Mouse (Mus musculus) c-Kit-positive CD71-positive TER-119-negative erythroid progenitor cells, embryonic 14.5 days (primary cell): ENCODE measurements around the gene Ttll12.

ENCODE experiments used
- DNase-seq: peaks from one replicate; pipeline ENCODE4 v3.0.0-alpha.2; 2013; ENCODE audit warnings: low read depth

Ttll12 gene

GRCm38 (mm10) chr15:83594513-83595363 lies at the start of gene Ttll12:
Gene Ttll12, minus strand, starts transcription at chr15:83595157.
- DNase-seq = peak; percentile 95

GRCm38 (mm10) chr15:83642518-83642917 lies 47.6 kb upstream of the Ttll12 start:
- no peak for DNase-seq

GRCm38 (mm10) chr15:83640208-83640607 lies 45.3 kb upstream of the Ttll12 start:
- DNase-seq = no peak

GRCm38 (mm10) chr15:83639160-83639559 lies 44.2 kb upstream of the Ttll12 start:
- no peak for DNase-seq

DNA sequence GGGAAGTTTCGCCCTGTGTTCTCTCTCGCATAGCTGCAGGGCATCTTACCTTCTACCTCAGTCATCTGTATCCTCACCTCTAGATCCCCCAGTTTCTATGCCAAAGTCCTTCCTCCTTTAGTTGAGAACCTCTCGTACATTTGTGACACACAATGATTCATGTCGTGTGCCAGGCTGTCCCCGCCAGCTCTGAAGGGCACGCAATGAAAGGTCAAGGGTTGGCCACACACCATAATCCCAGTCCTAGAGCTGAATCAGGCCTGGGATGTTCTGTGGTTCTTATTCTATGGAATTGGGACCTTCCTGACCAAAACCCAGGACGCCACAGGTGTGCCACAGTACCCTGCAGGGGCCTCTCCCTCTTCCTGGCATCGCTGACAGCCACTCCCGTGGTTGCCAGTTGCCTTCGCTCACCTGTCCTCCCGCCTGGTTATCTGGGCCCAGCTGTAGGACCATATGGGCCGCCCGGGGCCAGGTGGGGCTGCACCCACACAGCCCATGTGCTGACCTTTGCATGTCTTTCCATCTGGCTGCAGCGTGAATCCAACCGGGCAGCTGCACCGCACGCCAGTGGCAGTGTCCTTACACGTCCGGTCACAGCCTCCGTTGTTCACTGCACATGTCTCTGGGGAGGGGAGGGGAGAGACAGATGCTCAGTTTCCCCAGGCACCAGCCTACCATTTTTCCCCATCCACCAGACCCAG lies 43.4 kb upstream of the Ttll12 start:
- DNase-seq = no peak

GRCm38 (mm10) chr15:83636759-83637158 lies 41.8 kb upstream of the Ttll12 start:
- DNase-seq = no peak

DNA sequence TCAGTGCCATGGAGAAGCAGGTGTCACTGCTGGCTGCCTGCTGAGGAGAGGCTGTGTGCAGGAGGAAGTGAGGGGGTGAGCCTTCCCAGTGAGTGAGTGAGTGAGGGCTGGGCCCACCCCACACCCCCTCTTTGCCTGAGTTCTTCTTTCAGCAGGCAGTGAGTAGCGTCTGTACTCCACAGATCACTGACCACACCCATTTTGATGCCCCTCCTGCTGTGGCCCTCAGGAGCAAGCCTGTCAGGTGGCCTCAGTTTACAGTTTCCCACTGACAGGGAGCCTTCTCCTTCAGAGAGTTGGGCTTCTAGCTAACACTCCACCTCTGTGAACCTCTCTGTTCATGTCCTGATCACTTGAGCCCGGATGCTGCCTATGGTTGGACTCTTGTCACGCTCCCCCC lies 40.3 kb upstream of the Ttll12 start:
- no peak for DNase-seq

GRCm38 (mm10) chr15:83634076-83634475 lies 39.1 kb upstream of the Ttll12 start:
- DNase-seq = no peak

GRCm38 (mm10) chr15:83631071-83631470 lies 36.1 kb upstream of the Ttll12 start:
- DNase-seq = no peak

- no peak for DNase-seq
These were observed 34.8 kb upstream of the Ttll12 start for GRCm38 (mm10) chr15:83629716-83630115.

- DNase-seq = no peak
These were observed 31.2 kb upstream of the Ttll12 start for GRCm38 (mm10) chr15:83626142-83626645.

DNA sequence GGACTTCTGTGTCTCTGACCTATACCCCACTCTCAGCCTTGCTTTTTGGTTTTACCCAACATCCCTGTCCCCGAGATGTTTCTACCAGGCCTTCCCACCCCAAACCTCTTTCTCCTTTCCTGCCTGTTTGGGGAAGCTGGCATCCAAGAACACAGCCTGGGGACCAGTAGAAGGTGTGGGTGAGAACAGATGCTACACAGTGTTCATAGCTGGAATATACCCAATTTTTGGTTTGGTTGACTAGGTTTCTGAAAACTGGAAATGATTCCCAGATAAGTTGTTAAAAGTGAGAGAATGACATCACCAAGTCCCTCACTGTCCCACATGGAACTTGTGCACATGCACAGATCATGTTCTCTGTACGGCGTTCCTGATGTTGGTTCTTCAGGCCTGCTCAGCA lies 20.3 kb upstream of the Ttll12 start:
- DNase-seq = no peak

- DNase-seq = peak; percentile 77
These were observed 12.3 kb upstream of the Ttll12 start for GRCm38 (mm10) chr15:83607115-83607802.

GRCm38 (mm10) chr15:83606700-83607099 lies 11.7 kb upstream of the Ttll12 start:
- DNase-seq = no peak

GRCm38 (mm10) chr15:83606216-83606615 lies 11.3 kb upstream of the Ttll12 start:
- DNase-seq = no peak

- no peak for DNase-seq
These were observed 8.5 kb upstream of the Ttll12 start for GRCm38 (mm10) chr15:83603426-83603825.

GRCm38 (mm10) chr15:83603046-83603396 lies 8.1 kb upstream of the Ttll12 start:
- DNase-seq = no peak

GRCm38 (mm10) chr15:83602372-83603045 lies 7.6 kb upstream of the Ttll12 start:
- no peak for DNase-seq

GRCm38 (mm10) chr15:83601185-83601584 lies 6.2 kb upstream of the Ttll12 start:
- no peak for DNase-seq

DNA sequence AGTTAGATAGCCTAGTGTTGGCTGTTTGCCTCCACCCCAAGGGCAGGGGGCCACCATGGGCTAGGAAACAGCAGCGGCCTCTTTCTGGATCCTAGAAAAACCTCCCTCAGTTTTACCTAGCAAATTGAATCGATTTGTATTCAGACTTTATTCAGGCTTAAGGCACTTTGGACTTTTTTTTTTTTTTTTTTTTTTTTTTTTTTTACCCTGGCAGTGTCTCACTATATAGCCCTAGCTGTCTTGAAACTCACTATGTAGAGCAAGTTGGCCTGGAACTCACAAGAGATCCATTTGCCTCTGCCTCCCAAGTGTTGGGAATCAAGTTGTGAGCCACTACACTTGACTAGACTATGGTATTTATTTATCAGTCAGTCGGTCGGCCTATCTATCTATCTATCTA lies 1.9 kb upstream of the Ttll12 start:
- no peak for DNase-seq

GRCm38 (mm10) chr15:83595364-83595711 lies 381 bp upstream of the Ttll12 start:
- DNase-seq = no peak
